8 mouse cellular contexts compared by ENCODE assay signal in genomic region chr5:8366771-8367613, GRCm38 (mm10). TPM values are rescaled to one million over a fixed set of nuclear protein-coding genes. Genes with fewer than 3 reads are reported as not detected.
DNase-seq lines count a peak whose midpoint lies in the region; ATAC-seq and TF ChIP-seq lines count a peak whose summit lies in the region.

No protein-coding gene starts in this region.

- peak; percentile 54 for ATAC-seq in forebrain, embryonic 12.5 days (ENCODE audit: low FRiP score)
- ATAC-seq in midbrain, embryonic 14.5 days (ENCODE audit: low FRiP score, low TSS enrichment), result peak; percentile 59

- 8% methylated on average over 25 of the region's 25 CpGs for WGBS in heart, adult 2 months
- under 1% methylated on average over 25 of the region's 25 CpGs for WGBS in forebrain, embryonic 12.5 days
- WGBS in midbrain, embryonic 14.5 days, result under 1% methylated on average over 25 of the region's 25 CpGs

- H3K27me3 ChIP-seq in heart, adult 2 months (ENCODE audit: control insufficient read depth, insufficient read depth, low read length), result peaks cover 6% of the 10 kb centered on the region
- no peaks in the 10 kb centered on the region for H3K27me3 ChIP-seq in forebrain, embryonic 12.5 days
- no peaks in the 10 kb centered on the region for H3K27me3 ChIP-seq in midbrain, embryonic 14.5 days (ENCODE audit: control insufficient read depth, insufficient read depth, low read length)

- H3K4me3 ChIP-seq in heart, adult 2 months, result peak overlapping the region; percentile 71; the same call in 1 of the 2 replicates
- peak overlapping the region; percentile 71 for H3K4me3 ChIP-seq in forebrain, embryonic 12.5 days (replicated peaks)
- H3K4me3 ChIP-seq in midbrain, embryonic 14.5 days (replicated peaks; ENCODE audit: low read depth, low read length), result peak overlapping the region; percentile 89

- no peak for TF ChIP-seq POLR2A in heart, adult 2 months (IDR thresholded peaks at IDR 0.05; ENCODE audit: insufficient read depth, low read depth, low read length)

- no peak for TF ChIP-seq CTCF in heart, adult 2 months (IDR thresholded peaks at IDR 0.05)

- no peaks in the 10 kb centered on the region for H3K9me3 ChIP-seq in forebrain, embryonic 12.5 days
- H3K9me3 ChIP-seq in midbrain, embryonic 14.5 days (ENCODE audit: control insufficient read depth, low read length), result no peaks in the 10 kb centered on the region

- H3K27ac ChIP-seq in heart, adult 2 months, result no peak overlapping the region
- peak overlapping the region; percentile 36; the same call in 1 of the 2 replicates for H3K27ac ChIP-seq in forebrain, embryonic 12.5 days
- H3K27ac ChIP-seq in midbrain, embryonic 14.5 days (replicated peaks; ENCODE audit: low read depth, low read length), result peak overlapping the region; percentile 90

- no peaks in the 10 kb centered on the region for H3K79me2 ChIP-seq in heart, adult 2 months (replicated peaks; ENCODE audit: control insufficient read depth, insufficient read depth, low read length)

- H3K36me3 ChIP-seq in heart, adult 2 months (ENCODE audit: control insufficient read depth, insufficient read depth, low read length), result no peaks in the 10 kb centered on the region
- no peaks in the 10 kb centered on the region for H3K36me3 ChIP-seq in forebrain, embryonic 12.5 days (replicated peaks)
- no peaks in the 10 kb centered on the region for H3K36me3 ChIP-seq in midbrain, embryonic 14.5 days (ENCODE audit: control insufficient read depth, insufficient read depth, low read length)

- DNase-seq in heart, adult 2 months, result no peak
- DNase-seq in heart, postnatal 36 days, result no peak
- peak; percentile 22 for DNase-seq in brain, embryonic 18.5 days (ENCODE audit: low read depth, low spot score)
- DNase-seq in layer of hippocampus, adult 9-11 months, result peak; percentile 34
- peak; percentile 72 for DNase-seq in midbrain, embryonic 14.5 days
- DNase-seq in adrenal gland, postnatal 10 days, result no peak
- DNase-seq in thymus, postnatal 0 days (ENCODE audit: low spot score), result no peak

- peak overlapping the region; percentile 78 for H3K4me2 ChIP-seq in forebrain, embryonic 12.5 days
- peak overlapping the region; percentile 59 for H3K4me2 ChIP-seq in midbrain, embryonic 14.5 days (ENCODE audit: low read length)

- TF ChIP-seq EP300 in heart, adult 2 months (IDR thresholded peaks at IDR 0.05; ENCODE audit: insufficient read depth, low read depth, low read length), result no peak

- intact Hi-C loops in heart, adult 2 months (cut with DNase I), result loop anchor here (5.0 kb wide), 1 partner anchor 200 kb away; no protein-coding TSS in a partner anchor
- intact Hi-C loops in heart, postnatal 36 days (cut with DNase I), result loop anchor here (5.0 to 10.0 kb wide), 2 partner anchors 205 to 312 kb away; no protein-coding TSS in a partner anchor

- H3K4me1 ChIP-seq in heart, adult 2 months (ENCODE audit: control insufficient read depth, insufficient read depth, low read length), result no peaks in the 10 kb centered on the region
- H3K4me1 ChIP-seq in forebrain, embryonic 12.5 days, result peaks cover 5% of the 10 kb centered on the region; the same call in 1 of the 2 replicates
- H3K4me1 ChIP-seq in midbrain, embryonic 14.5 days (ENCODE audit: control insufficient read depth, insufficient read depth, low read length), result 0 out of 2 replicates have a peak, but pooled peaks cover 5% of the 10 kb centered on the region

- H3K9ac ChIP-seq in heart, adult 2 months (ENCODE audit: low read depth, low read length), result peak overlapping the region; percentile 29
- H3K9ac ChIP-seq in forebrain, embryonic 12.5 days, result peak overlapping the region; percentile 78
- peak overlapping the region; percentile 84 for H3K9ac ChIP-seq in midbrain, embryonic 14.5 days (replicated peaks; ENCODE audit: low read length)

RNA-seq across cellular contexts. Expression of gene Adam22, which starts 1.0 kb away (rescaled TPM):
- total RNA-seq in heart, adult 2 months (2021), result 1 to 10 TPM; 3.6 to 4.7 TPM
- 1.7 and 3.3 TPM in 2 replicates for polyA plus RNA-seq in heart, adult 2 months (2012; rRNA removed)
- 1 to 10 TPM; 2.4 to 5.9 TPM for total RNA-seq in heart, postnatal 36 days (2021)
- 23.8 and 24.3 TPM in 2 replicates for polyA plus RNA-seq in forebrain, embryonic 12.5 days (2016; fragmentation: Nextera tagmentation; extraction: Ambion mirVana)
- polyA plus RNA-seq in midbrain, embryonic 14.5 days (2014; fragmentation: Nextera tagmentation; extraction: Ambion mirVana), result 41.8 and 48.9 TPM in 2 replicates
- 1 to 10 TPM; 5.2 to 6.8 TPM for total RNA-seq in adrenal gland, postnatal 10 days (2021)
- polyA plus RNA-seq in thymus, postnatal 0 days (2015; fragmentation: Nextera tagmentation; extraction: Ambion mirVana), result 0.85 and 1.3 TPM in 2 replicates

RNA-seq across cellular contexts. Expression of gene Dbf4, which starts 55.5 kb away (rescaled TPM):
- total RNA-seq in heart, adult 2 months (2021), result under 1 TPM; 0.77 to 0.94 TPM
- polyA plus RNA-seq in heart, adult 2 months (2012; rRNA removed), result 0.53 and 0.56 TPM in 2 replicates
- total RNA-seq in heart, postnatal 36 days (2021), result 1 to 10 TPM; 1.1 to 1.9 TPM
- polyA plus RNA-seq in forebrain, embryonic 12.5 days (2016; fragmentation: Nextera tagmentation; extraction: Ambion mirVana), result 67.6 and 69.1 TPM in 2 replicates
- polyA plus RNA-seq in midbrain, embryonic 14.5 days (2014; fragmentation: Nextera tagmentation; extraction: Ambion mirVana), result 13.4 and 20.8 TPM in 2 replicates
- 10 to 100 TPM in 1 of 2 experiments, 1 to 10 TPM in 1; 9.8 to 14.3 TPM for total RNA-seq in adrenal gland, postnatal 10 days (2021)
- polyA plus RNA-seq in thymus, postnatal 0 days (2015; fragmentation: Nextera tagmentation; extraction: Ambion mirVana), result 44.4 and 46.4 TPM in 2 replicates

RNA-seq across cellular contexts. Expression of gene Slc25a40, which starts 55.7 kb away (rescaled TPM):
- 1 to 10 TPM; 8.3 to 8.6 TPM for total RNA-seq in heart, adult 2 months (2021)
- 2.5 and 5.6 TPM in 2 replicates for polyA plus RNA-seq in heart, adult 2 months (2012; rRNA removed)
- total RNA-seq in heart, postnatal 36 days (2021), result 10 to 100 TPM in 1 of 2 experiments, 1 to 10 TPM in 1; 9.6 to 10.0 TPM
- polyA plus RNA-seq in forebrain, embryonic 12.5 days (2016; fragmentation: Nextera tagmentation; extraction: Ambion mirVana), result 10.8 and 12.8 TPM in 2 replicates
- polyA plus RNA-seq in midbrain, embryonic 14.5 days (2014; fragmentation: Nextera tagmentation; extraction: Ambion mirVana), result 7.5 and 10.6 TPM in 2 replicates
- total RNA-seq in adrenal gland, postnatal 10 days (2021), result 10 to 100 TPM in 1 of 2 experiments, 1 to 10 TPM in 1; 8.7 to 13.3 TPM
- polyA plus RNA-seq in thymus, postnatal 0 days (2015; fragmentation: Nextera tagmentation; extraction: Ambion mirVana), result 10.6 and 11.5 TPM in 2 replicates

Comparison
In these comparisons a context has a peak if more than half of its experiments do, and no peak if none do; other contexts are left out.
1. DNase-seq: peak in brain, embryonic 18.5 days (single experiment), layer of hippocampus, adult 9-11 months (single experiment) and midbrain, embryonic 14.5 days (single experiment); none in heart, adult 2 months (0 of 2), heart, postnatal 36 days (0 of 2), adrenal gland, postnatal 10 days (single experiment) and thymus, postnatal 0 days (single experiment).
2. H3K9ac ChIP-seq: peak in every context shown above with its lines; median percentile 84 in midbrain, embryonic 14.5 days; 78 in forebrain, embryonic 12.5 days; 29 in heart, adult 2 months.
3. Peak in every context shown above with its lines, with median percentiles within 50 percentile points of each other: H3K4me3 ChIP-seq.